Mouse (Mus musculus) heart, embryonic 16.5 days (tissue): ENCODE measurements at regions not wholly inside any gene's neighbourhood (a gene's known extent, or its start where the extent isn't known, plus 50 kb on each side); places are given as distances from the start of the nearest gene placed in this dataset.

Experiments
- ATAC-seq: fragments of 200-750 bp; cut with Nextera tagmentation; replicated peaks from 2 replicates; pipeline ENCODE4 v1.8.0; 2017; ENCODE audit warnings: moderate number of reproducible peaks; ENCODE audit not compliant: insufficient read depth, low FRiP score; ENCODE audit errors: extremely low read depth
- H3K27ac ChIP-seq: fragments of 300-500 bp; sonication (generic); 2 replicates; pipeline ENCODE4 v1.5.1; 2014; ENCODE audit warnings: mild to moderate bottlenecking, low read length, control low read depth, moderate library complexity
- H3K27me3 ChIP-seq: fragments of 300-500 bp; sonication (generic); 2 replicates; pipeline ENCODE4 v1.6.1; 2014; ENCODE audit warnings: low read length, mixed read lengths; ENCODE audit not compliant: control insufficient read depth, insufficient read depth
- H3K36me3 ChIP-seq: fragments of 300-500 bp; sonication (generic); 2 replicates; pipeline ENCODE4 v1.6.1; 2014; ENCODE audit not compliant: control insufficient read depth, insufficient read depth
- H3K4me1 ChIP-seq: fragments of 300-500 bp; sonication (generic); 2 replicates; pipeline ENCODE4 v1.6.1; 2014; ENCODE audit warnings: low read length, mixed read lengths; ENCODE audit not compliant: control insufficient read depth, insufficient read depth
- H3K4me2 ChIP-seq: fragments of 300-500 bp; sonication (generic); 2 replicates; pipeline ENCODE4 v1.6.1; 2014; ENCODE audit warnings: low read depth, mild to moderate bottlenecking, control low read depth, low read length
- H3K4me3 ChIP-seq: fragments of 300-500 bp; sonication (generic); 2 replicates; pipeline ENCODE4 v1.5.1; 2014; ENCODE audit warnings: mild to moderate bottlenecking, control low read depth, low read length
- H3K9ac ChIP-seq: fragments of 300-500 bp; sonication (generic); 2 replicates; pipeline ENCODE4 v1.6.1; 2014; ENCODE audit warnings: low read length, control low read depth
- H3K9me3 ChIP-seq: fragments of 300-500 bp; sonication (generic); replicated peaks from 2 replicates; pipeline ENCODE4 v1.6.1; 2016; ENCODE audit warnings: low read length; ENCODE audit not compliant: control insufficient read depth
- WGBS: fragments of 180-500 bp; shearing (Covaris S2); extraction: QIAGEN DNeasy Blood & Tissue Kit; methylation state at CpG from one replicate; pipeline ENCODE4 v1.1.7; 2014; 5-methylcytosine and 5-hydroxymethylcytosine counted together

GRCm38 (mm10) chr16:86366197-86366596, 464.6 kb upstream of the Adamts5 start:
- H3K27me3 ChIP-seq: no peaks in the 10 kb centered on the region
- WGBS: 75% methylated on average over 1 of the region's 1 CpGs
- no peak overlapping the region for H3K27ac ChIP-seq
- no peak overlapping the region for H3K9ac ChIP-seq
- H3K4me3 ChIP-seq: no peak overlapping the region
- no peak for ATAC-seq
- H3K4me1 ChIP-seq: no peaks in the 10 kb centered on the region
- H3K4me2 ChIP-seq: no peak overlapping the region
- no peaks in the 10 kb centered on the region for H3K9me3 ChIP-seq
- no peaks in the 10 kb centered on the region for H3K36me3 ChIP-seq

GRCm38 (mm10) chr16:86361099-86361498, 459.5 kb upstream of the Adamts5 start:
- Histone ChIP-seq H3K4me2 (no peak overlapping the region), H3K27ac (no peak overlapping the region), H3K4me1 (no peaks in the 10 kb centered on the region), H3K9me3 (no peaks in the 10 kb centered on the region), H3K9ac (no peak overlapping the region), H3K4me3 (no peak overlapping the region), H3K36me3 (no peaks in the 10 kb centered on the region), H3K27me3 (no peaks in the 10 kb centered on the region)
- no peak for ATAC-seq
- 81% methylated on average over 5 of the region's 5 CpGs for WGBS

- H3K4me3 ChIP-seq: no peak overlapping the region
- no peak for ATAC-seq
- no peaks in the 10 kb centered on the region for H3K27me3 ChIP-seq
- H3K9me3 ChIP-seq: no peaks in the 10 kb centered on the region
- H3K27ac ChIP-seq: no peak overlapping the region
- 55% methylated on average over 2 of the region's 2 CpGs for WGBS
- no peak overlapping the region for H3K9ac ChIP-seq
- no peaks in the 10 kb centered on the region for H3K4me1 ChIP-seq
- no peaks in the 10 kb centered on the region for H3K36me3 ChIP-seq
- no peak overlapping the region for H3K4me2 ChIP-seq
Observed at GRCm38 (mm10) chr16:86355036-86355435, 453.4 kb upstream of the Adamts5 start.

- Histone ChIP-seq H3K36me3 (no peaks in the 10 kb centered on the region), H3K4me1 (no peaks in the 10 kb centered on the region), H3K27me3 (no peaks in the 10 kb centered on the region), H3K9me3 (no peaks in the 10 kb centered on the region), H3K27ac (no peak overlapping the region), H3K4me3 (no peak overlapping the region), H3K4me2 (no peak overlapping the region), H3K9ac (no peak overlapping the region)
- WGBS: 80% methylated on average over 5 of the region's 5 CpGs
- ATAC-seq: no peak
Observed at GRCm38 (mm10) chr16:86347753-86348152, 446.1 kb upstream of the Adamts5 start.

- ATAC-seq: no peak
- Histone ChIP-seq H3K4me3 (no peak overlapping the region), H3K9me3 (no peaks in the 10 kb centered on the region), H3K27ac (no peak overlapping the region), H3K36me3 (no peaks in the 10 kb centered on the region), H3K4me1 (no peaks in the 10 kb centered on the region), H3K4me2 (no peak overlapping the region), H3K9ac (no peak overlapping the region), H3K27me3 (no peaks in the 10 kb centered on the region)
- WGBS: 46% methylated on average over 3 of the region's 3 CpGs
Observed at GRCm38 (mm10) chr16:86346916-86347315, 445.3 kb upstream of the Adamts5 start.

- no peak overlapping the region for H3K4me3 ChIP-seq
- no peak for ATAC-seq
- no peak overlapping the region for H3K27ac ChIP-seq
- H3K4me1 ChIP-seq: no peaks in the 10 kb centered on the region
- H3K4me2 ChIP-seq: no peak overlapping the region
- no peaks in the 10 kb centered on the region for H3K36me3 ChIP-seq
- H3K9me3 ChIP-seq: no peaks in the 10 kb centered on the region
- WGBS: 33% methylated on average over 2 of the region's 2 CpGs
- H3K27me3 ChIP-seq: no peaks in the 10 kb centered on the region
- H3K9ac ChIP-seq: no peak overlapping the region
Observed at GRCm38 (mm10) chr16:86340311-86340710, 438.7 kb upstream of the Adamts5 start.

GRCm38 (mm10) chr16:86325406-86325805, 423.8 kb upstream of the Adamts5 start:
- no peak overlapping the region for H3K27ac ChIP-seq
- no peak overlapping the region for H3K4me2 ChIP-seq
- H3K4me3 ChIP-seq: no peak overlapping the region
- 38% methylated on average over 2 of the region's 2 CpGs for WGBS
- H3K4me1 ChIP-seq: no peaks in the 10 kb centered on the region
- no peaks in the 10 kb centered on the region for H3K9me3 ChIP-seq
- H3K27me3 ChIP-seq: no peaks in the 10 kb centered on the region
- ATAC-seq: no peak
- no peak overlapping the region for H3K9ac ChIP-seq
- H3K36me3 ChIP-seq: no peaks in the 10 kb centered on the region

- no peaks in the 10 kb centered on the region for H3K36me3 ChIP-seq
- ATAC-seq: no peak
- 80% methylated on average over 2 of the region's 2 CpGs for WGBS
Observed at GRCm38 (mm10) chr16:86318898-86319297, 417.3 kb upstream of the Adamts5 start.

GRCm38 (mm10) chr16:86309696-86310095, 408.1 kb upstream of the Adamts5 start:
- no peak for ATAC-seq
- no peaks in the 10 kb centered on the region for H3K4me1 ChIP-seq
- no peak overlapping the region for H3K4me2 ChIP-seq
- H3K4me3 ChIP-seq: no peak overlapping the region
- H3K27ac ChIP-seq: no peak overlapping the region
- no peak overlapping the region for H3K9ac ChIP-seq
- no peaks in the 10 kb centered on the region for H3K27me3 ChIP-seq
- H3K36me3 ChIP-seq: no peaks in the 10 kb centered on the region
- no peaks in the 10 kb centered on the region for H3K9me3 ChIP-seq
- 51% methylated on average over 2 of the region's 2 CpGs for WGBS

More at GRCm38 (mm10) chr16:86318898-86319297, 417.3 kb upstream of the Adamts5 start:
- no peaks in the 10 kb centered on the region for H3K27me3 ChIP-seq
- H3K4me3 ChIP-seq: no peak overlapping the region
- no peak overlapping the region for H3K4me2 ChIP-seq
- H3K27ac ChIP-seq: no peak overlapping the region
- no peaks in the 10 kb centered on the region for H3K9me3 ChIP-seq
- no peaks in the 10 kb centered on the region for H3K4me1 ChIP-seq
- no peak overlapping the region for H3K9ac ChIP-seq

GRCm38 (mm10) chr16:86303869-86304268, 402.2 kb upstream of the Adamts5 start:
- no peaks in the 10 kb centered on the region for H3K4me1 ChIP-seq
- H3K27ac ChIP-seq: no peak overlapping the region
- H3K9ac ChIP-seq: no peak overlapping the region
- no peaks in the 10 kb centered on the region for H3K36me3 ChIP-seq
- H3K27me3 ChIP-seq: no peaks in the 10 kb centered on the region
- H3K9me3 ChIP-seq: no peaks in the 10 kb centered on the region
- WGBS: 71% methylated on average over 2 of the region's 2 CpGs
- no peak for ATAC-seq
- no peak overlapping the region for H3K4me2 ChIP-seq
- H3K4me3 ChIP-seq: no peak overlapping the region
